Mouse (Mus musculus) large intestine, adult 2 months (tissue): ENCODE results near the gene Kif21b. TPM values are rescaled to one million over a fixed set of nuclear protein-coding genes. Genes with fewer than 3 reads are reported as not detected.

Experiments
- DNase-seq: peaks from one replicate; pipeline ENCODE4 v3.0.0-alpha.2; 2012; ENCODE audit warnings: low read depth, low spot score
- WGBS: fragments of 180-500 bp; shearing (Covaris S2); methylation state at CpG from one replicate; pipeline ENCODE4 v1.1.7; 2018; 5-methylcytosine and 5-hydroxymethylcytosine counted together
- polyA plus RNA-seq: library from polyadenylated mRNA; depleted of rRNA; stranded (reverse); fragments of >200 nt; gene quantifications from 2 replicates; pipeline ENCODE4 v1.2.3, GENCODE M21; 2012

The Kif21b gene
- polyA plus RNA-seq, 1 experiment, result 13.6 TPM

DNA sequence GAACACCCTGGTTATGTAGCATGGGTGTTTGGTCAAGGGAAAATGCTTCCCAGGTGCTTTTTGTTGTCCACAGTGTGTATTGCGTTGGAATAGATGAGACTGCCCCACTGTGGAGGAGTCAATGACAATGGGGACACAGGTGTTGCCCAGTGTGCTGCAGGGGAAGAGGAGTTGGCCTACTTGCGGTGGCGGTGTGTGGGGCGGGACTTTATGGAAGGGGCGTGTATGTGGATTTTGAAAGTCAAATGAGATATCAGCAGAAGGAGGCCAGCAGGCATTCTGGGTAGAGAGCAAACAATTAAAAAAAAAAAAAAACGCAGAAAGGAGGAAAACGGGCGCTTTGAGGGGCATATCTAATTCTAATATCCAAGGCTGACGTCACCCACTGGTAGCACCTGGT lies 18.5 kb downstream of the Kif21b start:
- WGBS, result 48% methylated on average over 9 of the region's 9 CpGs
- no peak for DNase-seq

DNA sequence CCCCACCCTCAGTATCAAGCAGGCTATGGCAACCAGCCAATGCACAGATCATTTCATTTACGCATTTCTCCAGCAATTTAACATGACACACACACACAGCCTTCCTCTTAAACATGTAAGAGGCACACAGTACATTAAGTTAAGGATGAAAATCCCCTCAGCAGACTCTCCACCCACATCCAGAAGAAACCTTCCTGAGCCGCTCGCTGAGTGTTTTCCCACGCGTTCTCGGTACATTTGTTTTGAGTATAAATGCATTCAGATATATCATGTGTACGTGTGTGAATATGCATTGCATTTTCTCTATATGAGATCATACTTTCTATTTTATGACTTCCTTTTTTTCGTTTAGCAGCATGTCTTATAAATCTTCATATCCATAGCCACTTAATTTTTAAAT lies 20.2 kb downstream of the Kif21b start:
- DNase-seq, result no peak
- 77% methylated on average over 8 of the region's 8 CpGs for WGBS

GRCm38 (mm10) chr1:136156304-136156703 lies 25.1 kb downstream of the Kif21b start:
- 98% methylated on average over 4 of the region's 4 CpGs for WGBS
- no peak for DNase-seq

DNA sequence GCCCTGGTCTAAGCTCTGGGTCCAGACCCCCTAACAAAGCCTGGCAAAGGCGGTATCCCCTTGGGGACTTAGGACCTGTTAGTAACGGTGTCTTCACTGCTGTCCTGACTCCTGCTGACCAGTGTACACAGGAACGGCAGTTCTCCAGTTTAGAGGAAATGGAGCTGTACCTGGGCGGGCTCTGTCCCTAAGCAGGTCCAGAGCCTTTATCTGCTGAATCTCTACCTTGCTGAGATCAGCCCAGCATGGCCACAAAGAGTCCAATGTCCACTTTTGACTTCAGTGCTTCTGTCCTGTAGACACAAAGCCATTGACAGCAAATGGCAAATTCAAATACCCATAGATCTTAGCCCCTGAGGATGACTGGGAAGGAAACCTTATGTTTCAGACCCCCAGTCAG lies 25.8 kb downstream of the Kif21b start:
- DNase-seq, result no peak
- WGBS, result 94% methylated on average over 4 of the region's 4 CpGs

- WGBS, result 79% methylated on average over 12 of the region's 12 CpGs
- no peak for DNase-seq
Observed at GRCm38 (mm10) chr1:136159830-136160229, 28.6 kb downstream of the Kif21b start.

- WGBS, result 90% methylated on average over 12 of the region's 12 CpGs
- DNase-seq, result no peak
Observed at GRCm38 (mm10) chr1:136160297-136160696, 29.1 kb downstream of the Kif21b start.

- DNase-seq, result no peak
- WGBS, result 93% methylated on average over 6 of the region's 6 CpGs
Observed at GRCm38 (mm10) chr1:136160930-136161329, 29.7 kb downstream of the Kif21b start.

- WGBS, result 91% methylated on average over 7 of the region's 7 CpGs
Observed at GRCm38 (mm10) chr1:136161333-136161921, 30.2 kb downstream of the Kif21b start.

GRCm38 (mm10) chr1:136165436-136165835 lies 34.2 kb downstream of the Kif21b start:
- no peak for DNase-seq
- WGBS, result 78% methylated on average over 2 of the region's 2 CpGs

More at GRCm38 (mm10) chr1:136161333-136161921, 30.2 kb downstream of the Kif21b start:
- no peak for DNase-seq

- 81% methylated on average over 8 of the region's 8 CpGs for WGBS
- no peak for DNase-seq
Observed at GRCm38 (mm10) chr1:136167657-136168056, 36.5 kb downstream of the Kif21b start.

GRCm38 (mm10) chr1:136170109-136170508 lies 38.9 kb downstream of the Kif21b start:
- 8% methylated on average over 5 of the region's 5 CpGs for WGBS
- peak; percentile 77 for DNase-seq

DNA sequence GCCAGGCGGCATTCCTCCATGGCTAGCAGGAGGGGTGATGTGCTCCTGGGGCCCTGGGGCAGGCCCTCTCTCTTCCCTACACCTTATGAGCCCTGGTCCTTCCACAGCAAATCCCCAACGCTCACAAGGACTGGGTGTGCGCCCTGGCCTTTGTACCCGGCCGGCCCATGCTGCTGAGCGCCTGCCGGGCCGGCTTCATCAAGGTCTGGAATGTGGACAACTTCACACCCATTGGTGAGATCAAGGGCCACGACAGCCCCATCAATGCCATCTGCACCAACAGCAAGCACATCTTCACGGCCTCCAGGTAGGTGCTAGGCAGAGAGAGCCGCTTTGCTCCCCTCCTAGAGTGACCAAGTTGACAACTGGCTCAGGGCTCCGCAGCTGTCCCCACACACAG lies 41.5 kb downstream of the Kif21b start:
- DNase-seq, result peak; percentile 79
- 38% methylated on average over 12 of the region's 12 CpGs for WGBS

DNA sequence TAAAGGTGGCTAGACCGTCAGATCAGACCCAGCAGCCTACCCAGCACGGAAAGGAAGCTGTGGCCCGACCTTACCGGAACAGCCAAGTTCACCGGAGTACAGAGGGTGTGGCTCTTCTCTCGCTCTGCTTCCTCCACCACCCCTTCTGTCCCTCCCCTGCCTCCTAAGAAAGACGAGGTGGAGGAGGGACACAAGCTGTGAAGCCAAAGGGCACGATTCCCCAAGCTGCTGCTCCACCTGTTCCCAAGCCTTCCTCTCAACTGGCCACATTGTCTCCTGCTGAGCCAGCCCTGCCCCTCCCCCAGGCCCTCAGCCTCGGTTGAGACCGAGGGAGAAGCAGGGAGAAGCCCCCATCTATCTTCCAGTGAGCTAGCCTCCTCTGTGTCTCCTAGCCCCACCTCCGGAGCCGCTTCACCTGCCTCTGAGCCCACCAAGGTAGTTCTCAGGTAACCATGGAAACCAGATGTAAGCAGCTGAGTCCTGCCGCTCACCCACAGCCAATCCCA lies 43.0 kb downstream of the Kif21b start:
- peak; percentile 86 for DNase-seq
- 24% methylated on average over 13 of the region's 13 CpGs for WGBS

DNA sequence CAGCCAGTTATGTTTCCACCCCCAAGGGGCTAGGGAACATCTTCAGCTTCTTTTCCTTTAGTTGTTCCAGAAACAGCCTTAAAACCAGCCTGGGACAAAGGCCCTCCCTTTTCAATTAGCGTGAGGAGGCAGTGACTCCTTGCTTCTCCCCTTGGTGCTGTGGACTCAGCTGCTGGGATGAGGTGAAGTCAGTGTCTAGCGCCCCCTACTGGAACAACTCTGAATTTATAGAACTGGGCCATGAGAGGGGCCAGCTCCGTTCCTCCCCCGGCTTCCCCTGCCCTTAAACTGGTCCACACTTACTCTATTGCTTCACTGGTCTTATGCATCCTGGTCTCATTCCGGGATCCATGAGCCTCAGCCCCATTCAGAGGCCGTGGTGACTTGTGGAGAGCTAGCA lies 44.0 kb downstream of the Kif21b start:
- 33% methylated on average over 6 of the region's 6 CpGs for WGBS
- DNase-seq, result no peak

GRCm38 (mm10) chr1:136177085-136177484 lies 45.9 kb downstream of the Kif21b start:
- no peak for DNase-seq
- 38% methylated on average over 2 of the region's 2 CpGs for whole genome bisulfite sequencing

GRCm38 (mm10) chr1:136178741-136179140 lies 47.6 kb downstream of the Kif21b start:
- no peak for DNase-seq
- WGBS, result 45% methylated on average over 6 of the region's 6 CpGs

DNA sequence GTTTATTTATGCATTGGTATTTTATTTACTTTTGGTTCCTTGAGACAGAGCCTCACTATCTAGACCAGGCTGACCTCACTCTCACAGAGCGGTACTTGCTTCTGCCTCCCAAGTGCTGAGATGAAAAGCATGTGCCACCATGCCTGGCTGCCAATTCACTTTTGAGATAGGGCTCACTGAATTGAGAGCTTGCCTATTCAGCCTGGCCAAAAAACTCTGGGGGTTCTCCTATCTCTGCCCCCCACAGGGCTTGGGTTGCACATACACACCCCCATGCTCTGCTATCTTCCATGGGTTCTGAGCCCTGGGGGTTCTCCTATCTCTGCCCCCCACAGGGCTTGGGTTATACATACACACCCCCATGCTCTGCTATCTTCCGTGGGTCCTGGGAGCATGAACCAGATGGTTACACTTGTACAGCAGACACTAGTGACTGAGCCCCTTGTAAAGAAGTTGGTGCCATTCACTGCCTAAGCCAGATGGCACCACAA lies 48.4 kb downstream of the Kif21b start:
- WGBS, result 78% methylated on average over 2 of the region's 2 CpGs

DNA sequence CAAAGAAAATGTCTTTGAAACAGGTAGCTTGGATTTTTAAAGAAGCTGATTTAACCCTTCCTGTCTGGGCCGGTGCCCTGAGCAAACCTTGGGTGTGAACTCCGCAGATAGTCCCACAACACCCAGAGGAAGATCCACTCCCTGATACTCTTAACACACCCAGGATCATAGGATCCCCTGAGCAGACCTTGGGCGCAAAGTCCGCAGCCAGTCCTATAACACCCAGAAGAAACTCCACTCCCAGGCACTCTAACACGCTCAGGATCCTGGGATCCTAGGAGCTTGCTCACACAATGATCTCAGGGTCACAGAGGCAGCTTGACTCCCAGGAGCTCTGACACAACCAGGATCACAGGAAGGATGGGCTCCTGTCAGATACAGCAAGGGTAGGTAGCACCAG lies 58.8 kb downstream of the Kif21b start:
- DNase-seq, result no peak
- 74% methylated on average over 5 of the region's 5 CpGs for WGBS

More for the DNA sequence above, 48.4 kb downstream of the Kif21b start:
- DNase-seq, result no peak

- 73% methylated on average over 3 of the region's 3 CpGs for WGBS
Observed at GRCm38 (mm10) chr1:136212803-136213202, 81.6 kb downstream of the Kif21b start, which contains the start of gene Mroh3. Gene Mroh3, minus strand, starts transcription at chr1:136212828.

DNA sequence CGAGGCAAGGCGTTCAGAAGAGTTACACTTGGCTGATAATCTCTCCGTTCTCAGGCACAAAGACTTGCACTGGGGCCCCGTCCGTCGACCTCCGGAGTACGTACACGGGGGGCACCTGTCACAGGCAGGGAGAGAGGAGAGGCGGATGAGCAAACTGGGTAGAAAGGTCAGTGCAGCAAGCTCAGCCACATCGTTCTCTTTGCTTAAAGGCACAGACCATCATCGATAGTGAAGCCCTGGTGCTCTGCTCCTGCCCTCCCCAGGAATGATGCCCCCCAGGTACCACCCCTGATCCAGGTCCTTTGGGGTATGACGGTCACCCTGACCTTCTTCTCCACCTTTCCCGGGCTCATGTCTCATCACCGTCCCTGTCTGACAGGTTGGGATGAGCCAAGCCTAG lies 83.1 kb downstream of the Kif21b start:
- 75% methylated on average over 15 of the region's 15 CpGs for WGBS
- DNase-seq, result no peak

More at GRCm38 (mm10) chr1:136212803-136213202, 81.6 kb downstream of the Kif21b start, which contains the start of gene Mroh3:
- no peak for DNase-seq
